Mouse (Mus musculus) neural tube, embryonic 12.5 days (tissue): ENCODE measurements around the gene Foxd3. TPM values are rescaled to one million over a fixed set of nuclear protein-coding genes. Genes with fewer than 3 reads are reported as not detected.

ENCODE experiments used
- ATAC-seq: fragments of 200-750 bp; cut with Nextera tagmentation; 2 replicates; pipeline ENCODE4 v1.8.0; 2017; ENCODE audit warnings: low read depth, mild to moderate bottlenecking, moderate TSS enrichment, moderate library complexity; ENCODE audit not compliant: low FRiP score
- H3K27ac ChIP-seq: fragments of 300-500 bp; sonication (generic); 2 replicates; pipeline ENCODE4 v1.5.1; 2016
- H3K27me3 ChIP-seq: fragments of 300-500 bp; sonication (generic); replicated peaks from 2 replicates; pipeline ENCODE4 v1.6.1; 2016; ENCODE audit warnings: mild to moderate bottlenecking
- H3K36me3 ChIP-seq: fragments of 300-500 bp; sonication (generic); 2 replicates; pipeline ENCODE4 v1.6.1; 2016; ENCODE audit warnings: mild to moderate bottlenecking
- H3K4me1 ChIP-seq: fragments of 300-500 bp; sonication (generic); 2 replicates; pipeline ENCODE4 v1.6.1; 2016
- H3K4me2 ChIP-seq: fragments of 300-500 bp; sonication (generic); replicated peaks from 2 replicates; pipeline ENCODE4 v1.6.1; 2016; ENCODE audit warnings: mild to moderate bottlenecking
- H3K4me3 ChIP-seq: fragments of 300-500 bp; sonication (generic); 2 replicates; pipeline ENCODE4 v1.5.1; 2016
- H3K9ac ChIP-seq: fragments of 300-500 bp; sonication (generic); 2 replicates; pipeline ENCODE4 v1.6.1; 2016; ENCODE audit warnings: mild to moderate bottlenecking
- H3K9me3 ChIP-seq: fragments of 300-500 bp; sonication (generic); 2 replicates; pipeline ENCODE4 v1.6.1; 2016; ENCODE audit warnings: mild to moderate bottlenecking
- WGBS: fragments of 180-500 bp; shearing (Covaris S2); methylation state at CpG from one replicate; pipeline ENCODE4 v1.1.7; 2016; 5-methylcytosine and 5-hydroxymethylcytosine counted together
- polyA plus RNA-seq: library from polyadenylated mRNA; unstranded; fragments of >200 nt; fragmentation: Nextera tagmentation; extraction: Ambion mirVana; gene quantifications from 2 replicates; pipeline ENCODE4 v1.2.1, GENCODE M21; 2016

Gene Foxd3
- polyA plus RNA-seq, 1 experiment from 2014 or later, result 8.9 TPM

- no peak for ATAC-seq
- Histone ChIP-seq H3K9me3 (no peaks in the 10 kb centered on the region), H3K9ac (no peak overlapping the region), H3K27me3 (peaks cover 94% of the 10 kb centered on the region), H3K27ac (no peak overlapping the region), H3K4me3 (peak overlapping the region; percentile 18), H3K4me2 (peak overlapping the region; percentile 50), H3K36me3 (no peaks in the 10 kb centered on the region), H3K4me1 (peaks cover 11% of the 10 kb centered on the region; the same call in 1 of the 2 replicates)
- WGBS, result 2% methylated on average over 59 of the region's 59 CpGs
Observed at GRCm38 (mm10) chr4:99650945-99651690, 5.0 kb upstream of the Foxd3 start.

GRCm38 (mm10) chr4:99651823-99652450 lies 4.2 kb upstream of the Foxd3 start:
- Histone ChIP-seq H3K9me3 (no peaks in the 10 kb centered on the region), H3K27me3 (peaks cover 94% of the 10 kb centered on the region), H3K4me2 (peak overlapping the region; percentile 40), H3K9ac (0 out of 2 replicates have a peak overlapping the region, but pooled peaks have one; percentile 33), H3K4me3 (no peak overlapping the region), H3K27ac (no peak overlapping the region), H3K36me3 (no peaks in the 10 kb centered on the region), H3K4me1 (peaks cover 11% of the 10 kb centered on the region; the same call in 1 of the 2 replicates)
- 11% methylated on average over 10 of the region's 10 CpGs for WGBS
- ATAC-seq, result no peak

- H3K4me3 ChIP-seq, result peak overlapping the region; percentile 27
- WGBS, result 2% methylated on average over 19 of the region's 19 CpGs
- peak overlapping the region; percentile 33 for H3K9ac ChIP-seq
- no peaks in the 10 kb centered on the region for H3K9me3 ChIP-seq
- no peak for ATAC-seq
- peaks cover 19% of the 10 kb centered on the region; the same call in 1 of the 2 replicates for H3K4me1 ChIP-seq
- no peak overlapping the region for H3K27ac ChIP-seq
- H3K4me2 ChIP-seq, result peak overlapping the region; percentile 40
- H3K36me3 ChIP-seq, result no peaks in the 10 kb centered on the region
- peaks cover 96% of the 10 kb centered on the region for H3K27me3 ChIP-seq
Observed at GRCm38 (mm10) chr4:99652576-99653210, 3.4 kb upstream of the Foxd3 start.

GRCm38 (mm10) chr4:99653216-99653607 lies 2.9 kb upstream of the Foxd3 start:
- peak; percentile 22 for ATAC-seq
- H3K9me3 ChIP-seq, result no peaks in the 10 kb centered on the region
- peaks cover 95% of the 10 kb centered on the region for H3K27me3 ChIP-seq
- H3K27ac ChIP-seq, result no peak overlapping the region
- H3K36me3 ChIP-seq, result no peaks in the 10 kb centered on the region
- under 1% methylated on average over 25 of the region's 25 CpGs for WGBS
- H3K4me3 ChIP-seq, result peak overlapping the region; percentile 27
- H3K9ac ChIP-seq, result peak overlapping the region; percentile 33
- peak overlapping the region; percentile 40 for H3K4me2 ChIP-seq
- peaks cover 23% of the 10 kb centered on the region; the same call in 1 of the 2 replicates for H3K4me1 ChIP-seq

- peaks cover 23% of the 10 kb centered on the region; the same call in 1 of the 2 replicates for H3K4me1 ChIP-seq
- peak overlapping the region; percentile 27 for H3K4me3 ChIP-seq
- under 1% methylated on average over 36 of the region's 36 CpGs for WGBS
- peak; percentile 26 for ATAC-seq
- H3K9me3 ChIP-seq, result no peaks in the 10 kb centered on the region
- no peaks in the 10 kb centered on the region for H3K36me3 ChIP-seq
- H3K27me3 ChIP-seq, result peaks cover 90% of the 10 kb centered on the region
- H3K27ac ChIP-seq, result no peak overlapping the region
- H3K9ac ChIP-seq, result no peak overlapping the region
- peak overlapping the region; percentile 40 for H3K4me2 ChIP-seq
Observed at GRCm38 (mm10) chr4:99653608-99654221, 2.4 kb upstream of the Foxd3 start.

GRCm38 (mm10) chr4:99654621-99655296 lies 1.3 kb upstream of the Foxd3 start:
- Histone ChIP-seq H3K4me3 (peak overlapping the region; percentile 17), H3K4me2 (peak overlapping the region; percentile 40), H3K36me3 (no peaks in the 10 kb centered on the region), H3K27me3 (peaks cover 82% of the 10 kb centered on the region), H3K4me1 (peaks cover 23% of the 10 kb centered on the region; the same call in 1 of the 2 replicates), H3K9ac (0 out of 2 replicates have a peak overlapping the region, but pooled peaks have one; percentile 13), H3K27ac (no peak overlapping the region), H3K9me3 (no peaks in the 10 kb centered on the region)
- no peak for ATAC-seq
- 1% methylated on average over 27 of the region's 27 CpGs for WGBS

- under 1% methylated on average over 81 of the region's 92 CpGs for WGBS
- no peaks in the 10 kb centered on the region for H3K36me3 ChIP-seq
- H3K27me3 ChIP-seq, result peaks cover 81% of the 10 kb centered on the region
- ATAC-seq, result peak; percentile 15; the same call in 1 of the 2 replicates
- peaks cover 18% of the 10 kb centered on the region; the same call in 1 of the 2 replicates for H3K4me1 ChIP-seq
- H3K4me3 ChIP-seq, result peak overlapping the region; percentile 46
- no peaks in the 10 kb centered on the region for H3K9me3 ChIP-seq
- peak overlapping the region; percentile 57 for H3K4me2 ChIP-seq
- H3K9ac ChIP-seq, result peak overlapping the region; percentile 70
- H3K27ac ChIP-seq, result peak overlapping the region; percentile 47
Observed at GRCm38 (mm10) chr4:99656605-99657429, 718 bp downstream of the Foxd3 start.

- peak overlapping the region; percentile 32; the same call in 1 of the 2 replicates for H3K27ac ChIP-seq
- H3K4me2 ChIP-seq, result peak overlapping the region; percentile 57
- H3K4me3 ChIP-seq, result peak overlapping the region; percentile 46
- H3K9ac ChIP-seq, result peak overlapping the region; percentile 70
- no peaks in the 10 kb centered on the region for H3K36me3 ChIP-seq
- under 1% methylated on average over 58 of the region's 62 CpGs for WGBS
- peaks cover 18% of the 10 kb centered on the region; the same call in 1 of the 2 replicates for H3K4me1 ChIP-seq
- H3K27me3 ChIP-seq, result peaks cover 81% of the 10 kb centered on the region
- no peaks in the 10 kb centered on the region for H3K9me3 ChIP-seq
- no peak for ATAC-seq
Observed at GRCm38 (mm10) chr4:99657430-99657820, 1.3 kb downstream of the Foxd3 start.

GRCm38 (mm10) chr4:99657831-99658470 lies 1.9 kb downstream of the Foxd3 start:
- peak overlapping the region; percentile 32; the same call in 1 of the 2 replicates for H3K27ac ChIP-seq
- WGBS, result under 1% methylated on average over 41 of the region's 41 CpGs
- ATAC-seq, result no peak

GRCm38 (mm10) chr4:99658881-99659280 lies 2.8 kb downstream of the Foxd3 start:
- Histone ChIP-seq H3K4me3 (no peak overlapping the region; the same call in 1 of the 2 replicates), H3K27me3 (peaks cover 81% of the 10 kb centered on the region), H3K9ac (0 out of 2 replicates have a peak overlapping the region, but pooled peaks have one; percentile 17), H3K4me2 (peak overlapping the region; percentile 43; the same call in 1 of the 2 replicates), H3K36me3 (no peaks in the 10 kb centered on the region), H3K27ac (no peak overlapping the region), H3K9me3 (no peaks in the 10 kb centered on the region), H3K4me1 (peaks cover 12% of the 10 kb centered on the region; the same call in 1 of the 2 replicates)
- 16% methylated on average over 6 of the region's 6 CpGs for WGBS
- no peak for ATAC-seq

More at GRCm38 (mm10) chr4:99657831-99658470, 1.9 kb downstream of the Foxd3 start:
- H3K36me3 ChIP-seq, result no peaks in the 10 kb centered on the region
- peak overlapping the region; percentile 57 for H3K4me2 ChIP-seq
- H3K9ac ChIP-seq, result peak overlapping the region; percentile 70
- H3K27me3 ChIP-seq, result peaks cover 80% of the 10 kb centered on the region
- peak overlapping the region; percentile 46 for H3K4me3 ChIP-seq
- H3K4me1 ChIP-seq, result peaks cover 17% of the 10 kb centered on the region; the same call in 1 of the 2 replicates
- no peaks in the 10 kb centered on the region for H3K9me3 ChIP-seq
